Mouse (Mus musculus): ENCODE data around the gene BC067074.

DNA sequence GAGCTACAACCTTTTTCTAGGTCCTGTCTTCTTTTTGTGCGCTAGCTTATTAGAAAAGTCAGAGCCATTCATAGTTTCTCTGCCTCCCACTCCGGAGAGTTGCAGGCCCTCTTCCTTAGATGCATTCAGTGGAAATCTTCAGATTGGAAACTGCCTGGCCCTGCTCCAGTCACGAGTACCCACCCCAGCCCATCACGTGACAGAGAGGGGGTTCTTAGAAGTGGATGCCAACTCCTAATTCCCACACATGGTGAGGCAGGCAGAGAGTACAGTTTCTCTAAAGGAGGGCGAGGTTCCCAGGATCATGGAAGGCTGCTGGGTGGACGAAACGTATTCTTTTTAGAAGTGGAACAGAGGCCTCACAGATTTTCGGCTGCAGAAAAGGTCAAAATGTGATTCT, 958 bp upstream of the BC067074 start:
- TF ChIP-seq CTCF (IDR thresholded peaks at IDR 0.05; ENCODE audit: control insufficient read depth, insufficient read depth, low read length), result no peak
- TF ChIP-seq POLR2A (IDR thresholded peaks at IDR 0.05; ENCODE audit: borderline replicate concordance, control insufficient read depth, low read depth, low read length), result no peak

Data from bone marrow, adult 2 months (tissue).